Mouse (Mus musculus) ovary, postnatal 36 days (tissue): Measurements from ENCODE around the gene Sike1.

ENCODE experiments used
- DNase-seq: peaks from one replicate; pipeline ENCODE4 v3.0.0; 2022; ENCODE audit warnings: low spot score, mixed read lengths

Sike1 gene

GRCm38 (mm10) chr3:102995605-102996321, at the start of gene Sike1:
Gene Sike1, plus strand, starts transcription at chr3:102995708.
- peak; percentile 93 for DNase-seq

GRCm38 (mm10) chr3:102946312-102946711, 49.2 kb upstream of the Sike1 start:
- no peak for DNase-seq

- DNase-seq = no peak
Observed at GRCm38 (mm10) chr3:102946861-102947260, 48.6 kb upstream of the Sike1 start.

GRCm38 (mm10) chr3:102954476-102954875, 41.0 kb upstream of the Sike1 start:
- DNase-seq = no peak

- no peak for DNase-seq
Observed at GRCm38 (mm10) chr3:102955143-102955542, 40.4 kb upstream of the Sike1 start.

- DNase-seq = no peak
Observed at GRCm38 (mm10) chr3:102955596-102955995, 39.9 kb upstream of the Sike1 start.

- DNase-seq = no peak
Observed at GRCm38 (mm10) chr3:102964033-102964432, 31.5 kb upstream of the Sike1 start, which contains the start of gene Nr1h5. Gene Nr1h5, minus strand, starts transcription at chr3:102964133.

- no peak for DNase-seq
Observed at GRCm38 (mm10) chr3:102970067-102970466, 25.4 kb upstream of the Sike1 start.

GRCm38 (mm10) chr3:102970508-102970907, 25.0 kb upstream of the Sike1 start:
- no peak for DNase-seq

GRCm38 (mm10) chr3:102976906-102977305, 18.6 kb upstream of the Sike1 start:
- no peak for DNase-seq

GRCm38 (mm10) chr3:102979550-102980348, 15.8 kb upstream of the Sike1 start:
- no peak for DNase-seq

- DNase-seq = no peak
Observed at GRCm38 (mm10) chr3:102980349-102980736, 15.2 kb upstream of the Sike1 start.

GRCm38 (mm10) chr3:102991041-102991440, 4.5 kb upstream of the Sike1 start:
- no peak for DNase-seq

- no peak for DNase-seq
Observed at GRCm38 (mm10) chr3:102992936-102993335, 2.6 kb upstream of the Sike1 start.

GRCm38 (mm10) chr3:102995233-102995604, 289 bp upstream of the Sike1 start:
- DNase-seq = no peak

- no peak for DNase-seq
Observed at GRCm38 (mm10) chr3:102997036-102997435, 1.5 kb downstream of the Sike1 start.

- DNase-seq = no peak
Observed at GRCm38 (mm10) chr3:102997591-102997990, 2.1 kb downstream of the Sike1 start.

- no peak for DNase-seq
Observed at GRCm38 (mm10) chr3:103001595-103001994, 6.1 kb downstream of the Sike1 start.

GRCm38 (mm10) chr3:103017350-103017749, 21.8 kb downstream of the Sike1 start:
- no peak for DNase-seq

- DNase-seq = no peak
Observed at GRCm38 (mm10) chr3:103019462-103019861, 24.0 kb downstream of the Sike1 start.

- peak; percentile 95 for DNase-seq
Observed at GRCm38 (mm10) chr3:103020249-103020942, 24.9 kb downstream of the Sike1 start, which contains the start of gene Csde1. Gene Csde1, plus strand, starts transcription at chr3:103020426.

- peak; percentile 90 for DNase-seq
Observed at GRCm38 (mm10) chr3:103020943-103021638, 25.6 kb downstream of the Sike1 start.
